Comparison of ENCODE assay signal across 8 mouse cellular contexts in the genomic region with DNA sequence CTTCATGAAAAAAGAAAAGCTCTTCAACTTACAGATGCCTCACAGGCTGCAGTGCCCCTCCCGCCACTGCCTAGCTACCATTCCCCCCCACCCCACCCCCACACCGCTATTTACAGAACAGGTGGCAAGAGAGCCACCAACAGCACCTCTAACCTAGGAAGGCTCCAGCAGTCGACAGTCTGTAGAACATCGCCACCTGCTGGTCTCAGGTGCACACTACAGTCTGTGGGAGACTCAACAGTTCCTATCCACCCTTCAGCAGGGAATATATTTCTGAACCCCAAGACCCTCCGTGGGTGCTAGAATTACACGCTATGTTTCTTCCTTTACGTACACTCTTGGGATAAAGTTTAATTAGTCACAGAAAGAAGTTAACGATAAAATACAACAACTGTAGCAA.
DNase-seq lines count a peak whose midpoint lies in the region; ATAC-seq and TF ChIP-seq lines count a peak whose summit lies in the region.

No protein-coding gene starts in this region.

- H3K9ac ChIP-seq in midbrain, embryonic 11.5 days (ENCODE audit: low read length): no peak overlapping the region
- H3K9ac ChIP-seq in midbrain, embryonic 16.5 days (ENCODE audit: low read depth, low read length): no peak overlapping the region
- no peak overlapping the region for H3K9ac ChIP-seq in limb, embryonic 14.5 days (ENCODE audit: low read depth, low read length, severe bottlenecking)

- intact Hi-C loops in heart, postnatal 10 days (cut with DNase I): no loop called here

- no peak overlapping the region for H3K27ac ChIP-seq in midbrain, embryonic 11.5 days (ENCODE audit: low read depth, low read length)
- H3K27ac ChIP-seq in midbrain, embryonic 16.5 days (ENCODE audit: low read length): no peak overlapping the region
- H3K27ac ChIP-seq in limb, embryonic 14.5 days (replicated peaks; ENCODE audit: low read depth, low read length): no peak overlapping the region

- no peak overlapping the region for H3K4me3 ChIP-seq in midbrain, embryonic 11.5 days (ENCODE audit: low read depth, low read length)
- H3K4me3 ChIP-seq in midbrain, embryonic 16.5 days (ENCODE audit: low read depth, low read length): no peak overlapping the region
- no peak overlapping the region for H3K4me3 ChIP-seq in limb, embryonic 14.5 days (replicated peaks; ENCODE audit: low read length)

- no peaks in the 10 kb centered on the region for H3K27me3 ChIP-seq in midbrain, embryonic 11.5 days (ENCODE audit: control insufficient read depth, insufficient read depth, low read length)
- no peaks in the 10 kb centered on the region for H3K27me3 ChIP-seq in midbrain, embryonic 16.5 days (ENCODE audit: control insufficient read depth, insufficient read depth, low read depth, low read length)
- H3K27me3 ChIP-seq in limb, embryonic 14.5 days (ENCODE audit: control insufficient read depth, insufficient read depth, low read length): no peaks in the 10 kb centered on the region

- H3K36me3 ChIP-seq in midbrain, embryonic 11.5 days (ENCODE audit: control insufficient read depth, insufficient read depth, low read length): no peaks in the 10 kb centered on the region
- H3K36me3 ChIP-seq in midbrain, embryonic 16.5 days (ENCODE audit: control insufficient read depth, insufficient read depth, low read length): peaks cover 10% of the 10 kb centered on the region; the same call in 1 of the 2 replicates
- no peaks in the 10 kb centered on the region for H3K36me3 ChIP-seq in limb, embryonic 14.5 days (ENCODE audit: control insufficient read depth, insufficient read depth, low read length)

- WGBS in midbrain, embryonic 11.5 days: 15% methylated on average over 8 of the region's 8 CpGs
- 14% methylated on average over 8 of the region's 8 CpGs for WGBS in midbrain, embryonic 16.5 days
- WGBS in limb, embryonic 14.5 days: 16% methylated on average over 8 of the region's 8 CpGs

- no peak for TF ChIP-seq POLR2A in limb, embryonic 14.5 days (IDR thresholded peaks at IDR 0.05; ENCODE audit: borderline replicate concordance, extremely low read depth, insufficient read depth, insufficient read length)

- no peak overlapping the region for H3K4me2 ChIP-seq in midbrain, embryonic 11.5 days
- H3K4me2 ChIP-seq in midbrain, embryonic 16.5 days (ENCODE audit: low read length): no peak overlapping the region
- no peak overlapping the region for H3K4me2 ChIP-seq in limb, embryonic 14.5 days (replicated peaks; ENCODE audit: low read depth, low read length, severe bottlenecking)

- no peak for ATAC-seq in midbrain, embryonic 11.5 days (ENCODE audit: low FRiP score)
- ATAC-seq in midbrain, embryonic 16.5 days: no peak
- peak; percentile 88 for ATAC-seq in common myeloid progenitor, adult 5-6 weeks (replicated peaks; ENCODE audit: low read depth, poor library complexity, severe bottlenecking)
- ATAC-seq in limb, embryonic 14.5 days (ENCODE audit: low FRiP score, low read depth): peak; percentile 44; the same call in 1 of the 2 replicates
- ATAC-seq in neutrophil, adult 5-6 weeks (ENCODE audit: extremely low read depth, insufficient number of reproducible peaks, low FRiP score, poor library complexity, severe bottlenecking): peak; percentile 75

- peak; percentile 97 for DNase-seq in midbrain, embryonic 11.5 days (ENCODE audit: low spot score, missing footprints)
- DNase-seq in ZHBTc4 (ENCODE audit: low read depth, low spot score): peak; percentile 73
- peak; percentile 66 to 82 for DNase-seq in heart, postnatal 10 days
- peak; percentile 78 for DNase-seq in limb, embryonic 14.5 days (ENCODE audit: low spot score)
- DNase-seq in thymus, postnatal 10 days (ENCODE audit: low spot score in 2 of 2): peak; percentile 66 to 80

- no peaks in the 10 kb centered on the region for H3K4me1 ChIP-seq in midbrain, embryonic 11.5 days (ENCODE audit: control insufficient read depth, insufficient read depth, low read length)
- no peaks in the 10 kb centered on the region for H3K4me1 ChIP-seq in midbrain, embryonic 16.5 days (ENCODE audit: control insufficient read depth, insufficient read depth, low read length)
- H3K4me1 ChIP-seq in limb, embryonic 14.5 days (ENCODE audit: control insufficient read depth, insufficient read depth, low read length): no peaks in the 10 kb centered on the region

- H3K9me3 ChIP-seq in midbrain, embryonic 11.5 days (ENCODE audit: control insufficient read depth, low read length): no peaks in the 10 kb centered on the region
- no peaks in the 10 kb centered on the region for H3K9me3 ChIP-seq in midbrain, embryonic 16.5 days (replicated peaks; ENCODE audit: control insufficient read depth, low read length, poor library complexity, severe bottlenecking)
- H3K9me3 ChIP-seq in limb, embryonic 14.5 days (ENCODE audit: control insufficient read depth, low read length): no peaks in the 10 kb centered on the region

Comparison
In these comparisons a context has a peak if more than half of its experiments do, and no peak if none do; other contexts are left out.
1. ATAC-seq: peak in common myeloid progenitor, adult 5-6 weeks (single experiment), limb, embryonic 14.5 days (single experiment) and neutrophil, adult 5-6 weeks (single experiment); none in midbrain, embryonic 11.5 days (single experiment) and midbrain, embryonic 16.5 days (single experiment).
2. Peak in every context shown above with its lines, with median percentiles within 50 percentile points of each other: DNase-seq.